Mouse (Mus musculus): ENCODE measurements around the gene Zfp334. TPM values are rescaled to one million over a fixed set of nuclear protein-coding genes. Genes with fewer than 3 reads are reported as not detected.

Zfp334 gene
- polyA plus RNA-seq, 1 experiment from 2014 or later, result 24.1 TPM

- H3K9ac ChIP-seq (ENCODE audit: low read length), result no peak overlapping the region
- WGBS, result 14% methylated on average over 3 of the region's 3 CpGs
- H3K36me3 ChIP-seq (ENCODE audit: control insufficient read depth, insufficient read depth, low read length), result no peaks in the 10 kb centered on the region
- DNase-seq (ENCODE audit: low spot score, missing footprints), result peak; percentile 96
- no peaks in the 10 kb centered on the region for H3K9me3 ChIP-seq (ENCODE audit: control insufficient read depth, low read length)
- no peaks in the 10 kb centered on the region for H3K4me1 ChIP-seq (ENCODE audit: control insufficient read depth, insufficient read depth, low read length)
- H3K4me3 ChIP-seq (ENCODE audit: low read depth, low read length), result no peak overlapping the region
- no peak overlapping the region for H3K27ac ChIP-seq (ENCODE audit: low read depth, low read length)
- peaks cover 5% of the 10 kb centered on the region; the same call in 1 of the 2 replicates for H3K27me3 ChIP-seq (ENCODE audit: control insufficient read depth, insufficient read depth, low read length)
- no peak overlapping the region for H3K4me2 ChIP-seq
- no peak for ATAC-seq (ENCODE audit: low FRiP score)
These were observed 50.9 kb downstream of the Zfp334 start for GRCm38 (mm10) chr2:165337191-165337590.

- WGBS, result 46% methylated on average over 14 of the region's 14 CpGs
- H3K27ac ChIP-seq (ENCODE audit: low read depth, low read length), result no peak overlapping the region
- no peak overlapping the region for H3K4me2 ChIP-seq
- ATAC-seq (ENCODE audit: low FRiP score) (no peak), DNase-seq (ENCODE audit: low spot score, missing footprints) (no peak)
- no peaks in the 10 kb centered on the region for H3K9me3 ChIP-seq (ENCODE audit: control insufficient read depth, low read length)
- no peak overlapping the region for H3K4me3 ChIP-seq (ENCODE audit: low read depth, low read length)
- H3K36me3 ChIP-seq (ENCODE audit: control insufficient read depth, insufficient read depth, low read length), result no peaks in the 10 kb centered on the region
- H3K9ac ChIP-seq (ENCODE audit: low read length), result no peak overlapping the region
- H3K4me1 ChIP-seq (ENCODE audit: control insufficient read depth, insufficient read depth, low read length), result no peaks in the 10 kb centered on the region; the same call in 1 of the 2 replicates
- no peaks in the 10 kb centered on the region; the same call in 1 of the 2 replicates for H3K27me3 ChIP-seq (ENCODE audit: control insufficient read depth, insufficient read depth, low read length)
These were observed 55.3 kb downstream of the Zfp334 start for GRCm38 (mm10) chr2:165332610-165333210.

GRCm38 (mm10) chr2:165329703-165330102, 58.4 kb downstream of the Zfp334 start:
- Histone ChIP-seq H3K27me3 (ENCODE audit: control insufficient read depth, insufficient read depth, low read length) (no peaks in the 10 kb centered on the region; the same call in 1 of the 2 replicates), H3K4me3 (ENCODE audit: low read depth, low read length) (no peak overlapping the region), H3K9ac (ENCODE audit: low read length) (no peak overlapping the region), H3K4me2 (no peak overlapping the region), H3K4me1 (ENCODE audit: control insufficient read depth, insufficient read depth, low read length) (peaks cover 20% of the 10 kb centered on the region), H3K9me3 (ENCODE audit: control insufficient read depth, low read length) (no peaks in the 10 kb centered on the region), H3K36me3 (ENCODE audit: control insufficient read depth, insufficient read depth, low read length) (no peaks in the 10 kb centered on the region), H3K27ac (ENCODE audit: low read depth, low read length) (no peak overlapping the region)
- no peak for DNase-seq (ENCODE audit: low spot score, missing footprints)
- no peak for ATAC-seq (ENCODE audit: low FRiP score)
- 61% methylated on average over 3 of the region's 3 CpGs for WGBS

DNA sequence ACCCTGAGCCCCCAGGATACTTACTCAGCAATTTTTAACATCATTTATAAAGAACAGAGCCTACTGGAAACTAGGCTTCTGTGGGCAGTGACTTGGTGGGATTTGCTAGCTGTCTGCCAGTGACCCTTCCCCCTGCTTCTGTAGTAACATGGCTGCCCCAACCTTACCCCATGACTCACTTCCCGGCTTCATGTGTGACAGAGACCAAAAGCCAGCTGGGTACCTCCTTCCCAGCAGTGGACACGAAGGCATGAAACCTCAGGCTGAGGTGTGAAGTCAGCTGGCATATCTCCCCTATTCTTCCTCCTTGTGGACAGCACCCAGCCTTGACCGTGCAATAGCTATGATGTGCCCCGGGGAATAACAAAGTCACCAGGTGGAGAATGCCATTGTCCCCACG, 59.3 kb downstream of the Zfp334 start:
- ATAC-seq (ENCODE audit: low FRiP score), result no peak
- whole genome bisulfite sequencing, result 83% methylated on average over 5 of the region's 5 CpGs
- no peak for DNase-seq (ENCODE audit: low spot score, missing footprints)
- H3K27ac ChIP-seq (ENCODE audit: low read depth, low read length), result no peak overlapping the region
- H3K9me3 ChIP-seq (ENCODE audit: control insufficient read depth, low read length), result no peaks in the 10 kb centered on the region
- H3K4me2 ChIP-seq, result no peak overlapping the region
- H3K9ac ChIP-seq (ENCODE audit: low read length), result no peak overlapping the region
- H3K27me3 ChIP-seq (ENCODE audit: control insufficient read depth, insufficient read depth, low read length), result no peaks in the 10 kb centered on the region; the same call in 1 of the 2 replicates
- no peaks in the 10 kb centered on the region for H3K36me3 ChIP-seq (ENCODE audit: control insufficient read depth, insufficient read depth, low read length)
- H3K4me3 ChIP-seq (ENCODE audit: low read depth, low read length), result no peak overlapping the region
- H3K4me1 ChIP-seq (ENCODE audit: control insufficient read depth, insufficient read depth, low read length), result peaks cover 29% of the 10 kb centered on the region

GRCm38 (mm10) chr2:165327386-165327785, 60.7 kb downstream of the Zfp334 start:
- H3K36me3 ChIP-seq (ENCODE audit: control insufficient read depth, insufficient read depth, low read length), result no peaks in the 10 kb centered on the region
- H3K27me3 ChIP-seq (ENCODE audit: control insufficient read depth, insufficient read depth, low read length), result no peaks in the 10 kb centered on the region; the same call in 1 of the 2 replicates
- H3K9me3 ChIP-seq (ENCODE audit: control insufficient read depth, low read length), result no peaks in the 10 kb centered on the region
- H3K4me1 ChIP-seq (ENCODE audit: control insufficient read depth, insufficient read depth, low read length), result peaks cover 35% of the 10 kb centered on the region
- no peak for DNase-seq (ENCODE audit: low spot score, missing footprints)
- peak overlapping the region; percentile 87 for H3K4me3 ChIP-seq (ENCODE audit: low read depth, low read length)
- H3K9ac ChIP-seq (ENCODE audit: low read length), result peak overlapping the region; percentile 63; the same call in 1 of the 2 replicates
- 58% methylated on average over 7 of the region's 7 CpGs for WGBS
- H3K4me2 ChIP-seq, result peak overlapping the region; percentile 85
- ATAC-seq (ENCODE audit: low FRiP score), result no peak
- H3K27ac ChIP-seq (ENCODE audit: low read depth, low read length), result no peak overlapping the region

GRCm38 (mm10) chr2:165326304-165327190, 61.5 kb downstream of the Zfp334 start, which contains the start of gene Elmo2:
Elmo2 (minus strand) TSS chr2:165326479.
- ATAC-seq (ENCODE audit: low FRiP score) (peak; percentile 98), DNase-seq (ENCODE audit: low spot score, missing footprints) (peak; percentile 100)
- H3K27me3 ChIP-seq (ENCODE audit: control insufficient read depth, insufficient read depth, low read length), result no peaks in the 10 kb centered on the region; the same call in 1 of the 2 replicates
- WGBS, result under 1% methylated on average over 55 of the region's 55 CpGs
- peak within 1 kb of the TSS; percentile 89 for H3K4me2 ChIP-seq
- H3K4me1 ChIP-seq (ENCODE audit: control insufficient read depth, insufficient read depth, low read length), result peaks cover 40% of the 10 kb centered on the region
- peak within 1 kb of the TSS; percentile 42; the same call in 1 of the 2 replicates for H3K27ac ChIP-seq (ENCODE audit: low read depth, low read length)
- H3K9me3 ChIP-seq (ENCODE audit: control insufficient read depth, low read length), result no peaks in the 10 kb centered on the region
- H3K36me3 ChIP-seq (ENCODE audit: control insufficient read depth, insufficient read depth, low read length), result no peaks in the 10 kb centered on the region
- peak within 1 kb of the TSS; percentile 91 for H3K9ac ChIP-seq (ENCODE audit: low read length)
- H3K4me3 ChIP-seq (ENCODE audit: low read depth, low read length), result peak within 1 kb of the TSS; percentile 87

GRCm38 (mm10) chr2:165325521-165326303, 62.3 kb downstream of the Zfp334 start:
- Histone ChIP-seq H3K4me1 (ENCODE audit: control insufficient read depth, insufficient read depth, low read length) (peaks cover 44% of the 10 kb centered on the region), H3K27ac (ENCODE audit: low read depth, low read length) (no peak overlapping the region), H3K4me3 (ENCODE audit: low read depth, low read length) (peak overlapping the region; percentile 87), H3K27me3 (ENCODE audit: control insufficient read depth, insufficient read depth, low read length) (no peaks in the 10 kb centered on the region; the same call in 1 of the 2 replicates), H3K9ac (ENCODE audit: low read length) (peak overlapping the region; percentile 91), H3K4me2 (peak overlapping the region; percentile 89), H3K9me3 (ENCODE audit: control insufficient read depth, low read length) (no peaks in the 10 kb centered on the region), H3K36me3 (ENCODE audit: control insufficient read depth, insufficient read depth, low read length) (no peaks in the 10 kb centered on the region)
- DNase-seq (ENCODE audit: low spot score, missing footprints) (peak; percentile 89), ATAC-seq (ENCODE audit: low FRiP score) (peak; percentile 56)
- WGBS, result 2% methylated on average over 30 of the region's 30 CpGs
